Mouse (Mus musculus) intestine, embryonic 15.5 days (tissue): ENCODE results near the gene Hmgcl. TPM values are rescaled to one million over a fixed set of nuclear protein-coding genes. Genes with fewer than 3 reads are reported as not detected.
"Not testable (repeated sequence)": the region's sequence is repeated elsewhere in the genome, so short reads cannot be mapped to it uniquely, and the experiment has no call there.

ENCODE experiments used
- ATAC-seq: fragments of 200-750 bp; cut with Nextera tagmentation; 2 replicates; pipeline ENCODE4 v1.8.0; 2017; ENCODE audit warnings: moderate TSS enrichment, moderate library complexity
- H3K27ac ChIP-seq: fragments of 300-500 bp; sonication (generic); 2 replicates; pipeline ENCODE4 v1.5.1; 2015; ENCODE audit warnings: mild to moderate bottlenecking, inconsistent platforms
- H3K27me3 ChIP-seq: fragments of 300-500 bp; sonication (generic); replicated peaks from 2 replicates; pipeline ENCODE4 v1.6.1; 2015; ENCODE audit warnings: inconsistent platforms
- H3K36me3 ChIP-seq: fragments of 300-500 bp; sonication (generic); 2 replicates; pipeline ENCODE4 v1.6.1; 2015; ENCODE audit warnings: inconsistent platforms
- H3K4me1 ChIP-seq: fragments of 300-500 bp; sonication (generic); replicated peaks from 2 replicates; pipeline ENCODE4 v1.6.1; 2015; ENCODE audit warnings: inconsistent platforms
- H3K4me2 ChIP-seq: fragments of 300-500 bp; sonication (generic); replicated peaks from 2 replicates; pipeline ENCODE4 v1.6.1; 2015; ENCODE audit warnings: mild to moderate bottlenecking, inconsistent platforms
- H3K4me3 ChIP-seq: fragments of 300-500 bp; sonication (generic); replicated peaks from 2 replicates; pipeline ENCODE4 v1.5.1; 2015; ENCODE audit warnings: inconsistent platforms
- H3K9ac ChIP-seq: fragments of 300-500 bp; sonication (generic); 2 replicates; pipeline ENCODE4 v1.6.1; 2015; ENCODE audit warnings: inconsistent platforms
- H3K9me3 ChIP-seq: fragments of 300-500 bp; sonication (generic); 2 replicates; pipeline ENCODE4 v1.6.1; 2016; ENCODE audit warnings: inconsistent platforms
- WGBS: fragments of 180-500 bp; shearing (Covaris S2); methylation state at CpG from one replicate; pipeline ENCODE4 v1.1.7; 2015; 5-methylcytosine and 5-hydroxymethylcytosine counted together
- polyA plus RNA-seq: library from polyadenylated mRNA; unstranded; fragments of >200 nt; fragmentation: Nextera tagmentation; extraction: Ambion mirVana; gene quantifications from 2 replicates; pipeline ENCODE4 v1.2.1, GENCODE M21; 2015

The Hmgcl gene
- polyA plus RNA-seq, 1 experiment from 2014 or later, result 105 TPM

DNA sequence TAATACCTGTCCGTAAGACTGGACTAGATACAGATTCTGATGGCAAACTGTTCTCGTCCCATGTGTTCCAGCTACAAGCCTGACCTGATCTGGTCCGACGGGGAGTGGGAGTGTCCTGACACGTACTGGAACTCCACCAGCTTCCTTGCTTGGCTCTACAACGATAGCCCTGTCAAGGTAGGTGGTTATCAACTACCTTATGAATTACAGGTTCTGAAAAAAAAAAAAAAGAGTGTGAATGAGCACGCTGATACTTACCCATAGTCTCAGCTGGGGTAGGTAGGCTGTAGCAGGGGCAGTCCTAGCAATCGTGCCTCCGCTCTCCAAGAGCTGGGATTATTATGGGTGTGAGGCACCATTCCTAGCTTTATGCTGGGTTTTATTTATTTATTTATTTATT is 16.4 kb upstream of the Hmgcl start:
- Histone ChIP-seq H3K4me1 (0 out of 2 replicates have a peak, but pooled peaks cover 3% of the 10 kb centered on the region), H3K27me3 (no peaks in the 10 kb centered on the region), H3K4me2 (no peak overlapping the region), H3K9ac (no peak overlapping the region), H3K36me3 (0 out of 2 replicates have a peak, but pooled peaks cover 18% of the 10 kb centered on the region), H3K4me3 (no peak overlapping the region), H3K9me3 (no peaks in the 10 kb centered on the region), H3K27ac (peak overlapping the region; percentile 36; the same call in 1 of the 2 replicates)
- ATAC-seq, result peak; percentile 72
- 62% methylated on average over 9 of the region's 9 CpGs for WGBS

DNA sequence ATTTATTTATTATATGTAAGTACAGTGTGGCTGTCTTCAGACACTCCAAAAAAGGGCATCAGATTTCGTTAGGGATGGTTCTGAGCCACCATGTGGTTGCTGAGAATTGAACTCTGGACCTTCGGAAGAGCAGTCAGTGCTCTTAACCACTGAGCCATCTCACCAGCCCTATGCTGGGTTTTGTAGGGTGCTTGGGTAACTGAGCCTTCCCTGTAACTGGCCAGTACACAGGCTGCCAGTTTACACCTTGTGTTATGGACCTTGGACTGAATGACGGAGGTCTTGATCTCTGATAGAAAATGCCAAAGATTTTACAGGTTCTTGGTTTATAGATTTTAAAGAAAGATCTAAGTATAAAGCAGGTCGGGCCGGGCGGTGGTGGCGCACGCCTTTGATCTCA is 16.0 kb upstream of the Hmgcl start:
- Histone ChIP-seq H3K4me2 (no peak overlapping the region), H3K4me3 (no peak overlapping the region), H3K36me3 (0 out of 2 replicates have a peak, but pooled peaks cover 18% of the 10 kb centered on the region), H3K9ac (no peak overlapping the region), H3K9me3 (no peaks in the 10 kb centered on the region), H3K4me1 (0 out of 2 replicates have a peak, but pooled peaks cover 3% of the 10 kb centered on the region), H3K27ac (peak overlapping the region; percentile 36; the same call in 1 of the 2 replicates), H3K27me3 (no peaks in the 10 kb centered on the region)
- 91% methylated on average over 8 of the region's 8 CpGs for WGBS
- ATAC-seq, result no peak

- Histone ChIP-seq H3K4me3 (no peak overlapping the region), H3K36me3 (0 out of 2 replicates have a peak, but pooled peaks cover 14% of the 10 kb centered on the region), H3K4me1 (no peaks in the 10 kb centered on the region), H3K27me3 (no peaks in the 10 kb centered on the region), H3K9ac (no peak overlapping the region), H3K9me3 (no peaks in the 10 kb centered on the region), H3K27ac (no peak overlapping the region), H3K4me2 (no peak overlapping the region)
- 69% methylated on average over 5 of the region's 5 CpGs for WGBS
- ATAC-seq, result no peak
Measured at GRCm38 (mm10) chr4:135931832-135932231, 14.4 kb upstream of the Hmgcl start.

DNA sequence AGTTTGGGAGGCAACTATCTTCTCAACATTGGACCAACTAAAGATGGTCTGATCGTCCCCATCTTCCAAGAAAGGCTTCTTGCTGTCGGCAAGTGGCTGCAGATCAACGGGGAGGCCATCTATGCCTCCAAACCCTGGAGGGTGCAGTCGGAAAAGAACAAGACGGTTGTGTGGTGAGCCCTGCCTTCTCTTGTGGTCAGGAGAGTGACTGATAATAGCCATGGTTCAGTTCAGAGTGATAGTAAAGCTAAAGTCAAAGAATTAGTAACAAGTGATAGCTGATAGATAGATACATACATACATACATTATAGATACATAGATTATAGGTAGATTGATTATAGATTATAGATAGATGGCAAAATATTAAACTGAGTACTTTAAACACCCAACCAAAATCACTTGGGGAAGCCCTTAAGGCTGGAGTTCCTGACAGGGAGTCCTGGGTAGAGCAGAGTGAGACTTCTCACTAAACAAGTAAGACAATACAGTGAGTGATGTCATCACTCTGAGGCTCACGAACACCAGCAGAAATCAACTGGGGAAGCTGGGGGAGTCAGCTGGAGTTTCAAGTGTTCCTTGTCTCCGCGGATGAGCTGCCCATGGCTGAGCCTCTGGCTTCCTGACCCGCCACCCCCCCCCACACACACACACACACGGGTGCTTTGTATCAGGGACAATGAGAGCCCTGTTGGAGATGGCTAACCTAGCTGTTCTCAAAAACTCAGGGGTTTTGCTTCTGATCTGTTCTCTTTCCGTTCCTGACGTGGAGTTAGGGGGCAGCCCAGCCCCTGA is 11.3 kb upstream of the Hmgcl start:
- Histone ChIP-seq H3K27ac (no peak overlapping the region), H3K36me3 (0 out of 2 replicates have a peak, but pooled peaks cover 14% of the 10 kb centered on the region), H3K9me3 (no peaks in the 10 kb centered on the region), H3K27me3 (no peaks in the 10 kb centered on the region), H3K4me1 (no peaks in the 10 kb centered on the region), H3K9ac (no peak overlapping the region), H3K4me3 (no peak overlapping the region), H3K4me2 (no peak overlapping the region)
- WGBS, result 65% methylated on average over 12 of the region's 12 CpGs
- peak; percentile 34; the same call in 1 of the 2 replicates for ATAC-seq

DNA sequence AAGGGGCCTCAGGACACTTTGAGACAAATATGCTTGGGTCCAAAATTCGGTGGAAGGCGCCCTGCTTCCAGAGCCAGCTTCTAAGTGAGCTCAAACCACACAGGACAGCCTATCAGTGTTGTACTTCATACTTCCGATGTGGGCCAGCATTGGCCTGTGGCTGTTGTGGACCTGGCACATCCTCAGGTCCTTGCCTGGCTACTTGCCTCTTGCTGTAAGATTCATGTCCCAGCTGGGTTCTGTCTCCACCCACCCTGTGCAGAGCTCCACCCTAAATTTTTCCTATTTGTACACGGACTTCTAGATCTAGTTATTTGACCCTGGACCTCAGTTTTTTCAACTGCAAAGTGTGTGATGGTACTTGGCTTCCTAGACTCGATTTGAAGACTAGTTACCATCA is 10.7 kb upstream of the Hmgcl start:
- Histone ChIP-seq H3K4me1 (no peaks in the 10 kb centered on the region), H3K36me3 (peaks cover 17% of the 10 kb centered on the region; the same call in 1 of the 2 replicates), H3K4me2 (no peak overlapping the region), H3K9ac (no peak overlapping the region), H3K27me3 (no peaks in the 10 kb centered on the region), H3K27ac (no peak overlapping the region), H3K4me3 (no peak overlapping the region), H3K9me3 (no peaks in the 10 kb centered on the region)
- ATAC-seq, result no peak
- WGBS, result 63% methylated on average over 5 of the region's 5 CpGs

DNA sequence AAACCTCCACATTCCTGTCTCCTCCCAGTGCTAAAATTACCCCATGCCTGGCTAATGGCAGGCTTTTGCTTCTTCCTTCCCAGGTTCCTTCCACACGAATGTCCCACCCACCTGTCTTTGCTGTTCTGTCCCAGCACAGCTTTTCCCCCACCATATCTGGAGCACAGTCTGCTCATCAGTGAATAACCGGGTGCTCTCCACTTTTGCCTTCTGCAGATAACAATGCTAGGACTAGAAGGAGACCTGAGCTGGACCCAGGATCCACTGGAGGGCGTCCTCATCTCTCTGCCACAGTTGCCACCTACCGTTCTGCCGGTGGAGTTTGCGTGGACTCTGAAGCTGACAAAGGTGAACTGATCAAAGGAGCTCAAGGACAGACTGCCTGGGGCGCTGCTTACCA is 7.4 kb upstream of the Hmgcl start:
- 77% methylated on average over 7 of the region's 7 CpGs for WGBS
- no peak overlapping the region for H3K27ac ChIP-seq
- no peaks in the 10 kb centered on the region for H3K27me3 ChIP-seq
- no peak overlapping the region for H3K4me2 ChIP-seq
- H3K4me1 ChIP-seq, result no peaks in the 10 kb centered on the region
- H3K36me3 ChIP-seq, result peaks cover 10% of the 10 kb centered on the region; the same call in 1 of the 2 replicates
- H3K9ac ChIP-seq, result no peak overlapping the region
- no peak for ATAC-seq
- H3K9me3 ChIP-seq, result no peaks in the 10 kb centered on the region
- H3K4me3 ChIP-seq, result no peak overlapping the region

GRCm38 (mm10) chr4:135941026-135941425 is 5.2 kb upstream of the Hmgcl start:
- 85% methylated on average over 8 of the region's 8 CpGs for WGBS
- H3K4me2 ChIP-seq, H3K27me3 ChIP-seq, ATAC-seq, H3K4me1 ChIP-seq, H3K9me3 ChIP-seq, H3K9ac ChIP-seq, H3K27ac ChIP-seq, H3K4me3 ChIP-seq: not testable (repeated sequence)
- peaks cover 10% of the 10 kb centered on the region; the same call in 1 of the 2 replicates for H3K36me3 ChIP-seq

DNA sequence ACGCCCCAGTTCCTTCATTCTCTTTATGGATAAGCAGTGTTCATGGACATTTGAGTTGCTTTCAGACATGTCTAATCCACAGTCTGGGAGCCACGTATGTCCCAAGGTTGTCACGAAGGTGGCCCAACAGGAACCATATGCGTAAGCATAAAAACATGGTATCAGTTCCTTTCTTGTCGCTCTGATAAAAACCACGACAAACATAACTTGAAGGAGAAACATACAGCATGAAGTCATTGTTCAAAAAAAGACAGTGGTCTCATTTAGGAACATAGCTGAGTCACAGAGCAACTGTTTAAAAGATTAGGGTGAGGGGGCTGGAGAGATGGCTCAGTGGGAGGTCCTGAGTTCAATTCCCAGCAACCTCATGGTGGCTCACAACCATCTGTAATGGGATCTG is 4.1 kb upstream of the Hmgcl start:
- no peaks in the 10 kb centered on the region for H3K9me3 ChIP-seq
- no peaks in the 10 kb centered on the region for H3K27me3 ChIP-seq
- H3K4me2 ChIP-seq, result no peak overlapping the region
- H3K4me1 ChIP-seq, result peaks cover 6% of the 10 kb centered on the region
- ATAC-seq, result no peak
- 76% methylated on average over 6 of the region's 6 CpGs for WGBS
- H3K27ac ChIP-seq, result no peak overlapping the region
- H3K4me3 ChIP-seq, result no peak overlapping the region
- no peak overlapping the region for H3K9ac ChIP-seq
- H3K36me3 ChIP-seq, result peaks cover 10% of the 10 kb centered on the region; the same call in 1 of the 2 replicates

DNA sequence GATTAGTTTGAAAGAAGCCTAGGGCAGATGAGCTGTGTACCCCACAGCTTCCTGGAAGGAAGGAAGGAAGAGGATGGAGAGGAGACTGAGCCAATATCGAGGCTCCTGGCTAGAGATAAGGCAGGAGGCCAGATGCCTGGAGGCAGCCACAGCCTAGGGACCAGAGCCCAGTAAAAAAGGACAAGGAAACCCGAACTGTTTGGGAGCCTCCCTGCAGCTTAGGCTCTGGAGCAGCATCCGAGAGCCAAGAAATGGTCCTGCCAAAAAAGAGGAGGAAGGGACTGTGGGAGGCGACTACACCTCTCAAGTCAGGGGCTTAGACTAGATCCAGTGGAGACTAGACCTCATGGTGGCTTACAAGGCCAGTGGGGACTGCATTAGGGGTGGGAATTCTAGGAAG is 2.9 kb upstream of the Hmgcl start:
- WGBS, result 58% methylated on average over 4 of the region's 4 CpGs
- Histone ChIP-seq H3K4me2 (no peak overlapping the region), H3K27ac (no peak overlapping the region), H3K4me1 (peaks cover 7% of the 10 kb centered on the region), H3K4me3 (no peak overlapping the region), H3K9ac (no peak overlapping the region), H3K9me3 (no peaks in the 10 kb centered on the region), H3K36me3 (peaks cover 10% of the 10 kb centered on the region; the same call in 1 of the 2 replicates), H3K27me3 (no peaks in the 10 kb centered on the region)
- no peak for ATAC-seq

- Histone ChIP-seq H3K9ac (peak overlapping the region; percentile 41), H3K27ac (peak overlapping the region; percentile 76), H3K4me1 (peaks cover 7% of the 10 kb centered on the region), H3K9me3 (no peaks in the 10 kb centered on the region), H3K36me3 (peaks cover 5% of the 10 kb centered on the region; the same call in 1 of the 2 replicates), H3K27me3 (no peaks in the 10 kb centered on the region), H3K4me3 (peak overlapping the region; percentile 88), H3K4me2 (peak overlapping the region; percentile 77)
- ATAC-seq, result peak; percentile 41
- WGBS, result 70% methylated on average over 10 of the region's 10 CpGs
Measured at GRCm38 (mm10) chr4:135945706-135946105, 542 bp upstream of the Hmgcl start.

- Histone ChIP-seq H3K9ac (peak overlapping the region; percentile 88), H3K4me1 (peaks cover 7% of the 10 kb centered on the region), H3K27me3 (no peaks in the 10 kb centered on the region), H3K36me3 (peaks cover 5% of the 10 kb centered on the region), H3K4me2 (peak overlapping the region; percentile 77), H3K4me3 (peak overlapping the region; percentile 88), H3K9me3 (no peaks in the 10 kb centered on the region), H3K27ac (peak overlapping the region; percentile 76)
- peak; percentile 47 for ATAC-seq
- WGBS, result 1% methylated on average over 28 of the region's 28 CpGs
Measured at GRCm38 (mm10) chr4:135946659-135947301, 532 bp downstream of the Hmgcl start.

GRCm38 (mm10) chr4:135948142-135948541 is 1.9 kb downstream of the Hmgcl start:
- Histone ChIP-seq H3K4me1 (peaks cover 7% of the 10 kb centered on the region), H3K36me3 (peaks cover 12% of the 10 kb centered on the region), H3K4me3 (no peak overlapping the region), H3K27me3 (no peaks in the 10 kb centered on the region), H3K9ac (no peak overlapping the region), H3K27ac (peak overlapping the region; percentile 7; the same call in 1 of the 2 replicates), H3K4me2 (peak overlapping the region; percentile 77), H3K9me3 (no peaks in the 10 kb centered on the region)
- WGBS, result 85% methylated on average over 8 of the region's 8 CpGs
- ATAC-seq, result no peak
